Mouse (Mus musculus) forebrain, postnatal 0 days (tissue): ENCODE measurements around the gene Hspa12b. TPM values are rescaled to one million over a fixed set of nuclear protein-coding genes. Genes with fewer than 3 reads are reported as not detected.

Source experiments
- ATAC-seq: fragments of 200-750 bp; cut with Nextera tagmentation; 2 replicates; pipeline ENCODE4 v1.8.0; 2017; ENCODE audit warnings: mild to moderate bottlenecking, moderate library complexity
- DNase-seq: peaks from one replicate; pipeline ENCODE4 v3.0.0-alpha.2; 2015
- H3K27ac ChIP-seq: fragments of 300-500 bp; sonication (generic); 2 replicates; pipeline ENCODE4 v1.5.1; 2014; ENCODE audit warnings: low read depth, mild to moderate bottlenecking, antibody characterized with exemption, low read length, moderate library complexity, mixed read lengths
- H3K27me3 ChIP-seq: fragments of 300-500 bp; sonication (generic); 2 replicates; pipeline ENCODE4 v1.6.1; 2014; ENCODE audit warnings: mild to moderate bottlenecking, low read length, mixed read lengths; ENCODE audit not compliant: insufficient read depth
- H3K36me3 ChIP-seq: fragments of 300-500 bp; sonication (generic); 2 replicates; pipeline ENCODE4 v1.6.1; 2014; ENCODE audit warnings: mild to moderate bottlenecking, moderate library complexity; ENCODE audit not compliant: insufficient read depth
- H3K4me1 ChIP-seq: fragments of 300-500 bp; sonication (generic); 2 replicates; pipeline ENCODE4 v1.6.1; 2014; ENCODE audit warnings: antibody characterized with exemption; ENCODE audit not compliant: insufficient read depth
- H3K4me2 ChIP-seq: fragments of 300-500 bp; sonication (generic); 2 replicates; pipeline ENCODE4 v1.6.1; 2014; ENCODE audit warnings: low read depth, mild to moderate bottlenecking, moderate library complexity
- H3K4me3 ChIP-seq: fragments of 300-500 bp; sonication (generic); 2 replicates; pipeline ENCODE4 v1.5.1; 2014; ENCODE audit warnings: low read depth, low read length, mixed read lengths
- H3K9ac ChIP-seq: fragments of 300-500 bp; sonication (generic); 2 replicates; pipeline ENCODE4 v1.6.1; 2014; ENCODE audit warnings: mild to moderate bottlenecking
- H3K9me3 ChIP-seq: fragments of 300-500 bp; sonication (generic); 2 replicates; pipeline ENCODE4 v1.6.1; 2016; ENCODE audit warnings: low read length
- CTCF ChIP-seq: sonication (generic); IDR thresholded peaks from 2 replicates; pipeline ENCODE4 v1.5.1; 2016; ENCODE audit warnings: antibody characterized with exemption, control low read depth, low read depth
- WGBS: fragments of 180-500 bp; shearing (Covaris S2); extraction: QIAGEN DNeasy Blood & Tissue Kit; methylation state at CpG from one replicate; pipeline ENCODE4 v1.1.7; 2014; 5-methylcytosine and 5-hydroxymethylcytosine counted together
- polyA plus RNA-seq: library from polyadenylated mRNA; unstranded; fragments of >200 nt; fragmentation: Nextera tagmentation; extraction: Ambion mirVana; gene quantifications from 2 replicates; pipeline ENCODE4 v1.2.1, GENCODE M21; 2015
- total RNA-seq: library from RNA; depleted of rRNA; stranded (reverse); fragments of >200 nt; gene quantifications from 2 replicates; pipeline ENCODE4 v1.2.3, GENCODE M21; 2014

The Hspa12b gene
- total and polyA plus RNA-seq, 2 experiments from 2014 or later = 2.2 to 5.3 TPM

- H3K27me3 ChIP-seq = no peaks in the 10 kb centered on the region
- H3K36me3 ChIP-seq = peaks cover 39% of the 10 kb centered on the region
- H3K4me3 ChIP-seq = no peak overlapping the region
- H3K27ac ChIP-seq = no peak overlapping the region
- no peaks in the 10 kb centered on the region for H3K4me1 ChIP-seq
- H3K9me3 ChIP-seq = no peaks in the 10 kb centered on the region
- no peak overlapping the region for H3K4me2 ChIP-seq
- peak; percentile 38; the same call in 1 of the 2 replicates for ATAC-seq
- DNase-seq = peak; percentile 26
- H3K9ac ChIP-seq = no peak overlapping the region
- TF ChIP-seq CTCF = peak; percentile 67
- whole genome bisulfite sequencing = 39% methylated on average over 18 of the region's 18 CpGs
Measured at GRCm38 (mm10) chr2:131142592-131142991, 15.5 kb downstream of the Hspa12b start.

DNA sequence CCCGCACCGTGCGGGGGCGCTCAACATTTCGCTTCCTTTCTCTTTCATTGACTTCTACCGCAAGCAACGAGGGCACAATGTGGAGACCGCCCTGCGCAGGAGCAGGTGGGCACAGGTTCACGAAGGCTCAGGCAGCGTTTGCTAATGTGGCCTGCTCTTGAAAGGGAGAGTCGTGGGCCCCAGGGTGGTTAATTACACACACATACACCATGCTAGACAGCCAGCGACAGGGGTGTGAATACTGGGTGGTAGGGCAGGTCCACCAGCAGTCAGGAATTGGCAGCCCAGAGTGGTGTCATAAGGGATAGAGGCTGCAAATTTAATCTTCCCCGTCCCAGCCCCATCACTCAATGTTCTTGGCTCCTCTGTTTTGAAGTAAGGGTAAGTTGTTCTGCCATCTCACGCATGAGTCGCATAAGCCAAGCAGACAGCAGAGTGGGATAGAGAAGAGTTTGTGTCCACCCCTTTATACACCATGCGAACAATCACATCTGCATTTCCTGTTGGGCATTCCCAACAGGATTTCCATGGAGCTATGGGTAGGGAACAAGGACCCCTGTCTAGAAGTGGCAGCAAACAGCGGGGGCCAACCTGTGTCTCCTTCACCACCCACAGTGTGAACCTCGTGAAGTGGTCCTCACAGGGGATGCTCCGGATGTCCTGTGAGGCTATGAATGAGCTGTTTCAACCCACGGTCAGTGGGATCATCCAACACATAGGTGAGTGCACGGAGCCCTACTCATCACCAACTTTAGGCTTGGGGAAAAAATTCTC, 16.1 kb downstream of the Hspa12b start:
- Histone ChIP-seq H3K4me3 (no peak overlapping the region), H3K4me1 (no peaks in the 10 kb centered on the region), H3K9ac (no peak overlapping the region), H3K36me3 (peaks cover 45% of the 10 kb centered on the region), H3K27me3 (no peaks in the 10 kb centered on the region), H3K27ac (no peak overlapping the region), H3K4me2 (no peak overlapping the region), H3K9me3 (no peaks in the 10 kb centered on the region)
- ATAC-seq (no peak), DNase-seq (no peak)
- 65% methylated on average over 22 of the region's 22 CpGs for WGBS
- no peak for TF ChIP-seq CTCF

GRCm38 (mm10) chr2:131145121-131145520, 18.0 kb downstream of the Hspa12b start:
- WGBS = 79% methylated on average over 13 of the region's 13 CpGs
- Histone ChIP-seq H3K27ac (no peak overlapping the region), H3K36me3 (peaks cover 62% of the 10 kb centered on the region), H3K4me3 (no peak overlapping the region), H3K9me3 (no peaks in the 10 kb centered on the region), H3K9ac (no peak overlapping the region), H3K4me1 (no peaks in the 10 kb centered on the region), H3K4me2 (no peak overlapping the region), H3K27me3 (no peaks in the 10 kb centered on the region)
- DNase-seq (no peak), ATAC-seq (no peak)
- TF ChIP-seq CTCF = no peak

DNA sequence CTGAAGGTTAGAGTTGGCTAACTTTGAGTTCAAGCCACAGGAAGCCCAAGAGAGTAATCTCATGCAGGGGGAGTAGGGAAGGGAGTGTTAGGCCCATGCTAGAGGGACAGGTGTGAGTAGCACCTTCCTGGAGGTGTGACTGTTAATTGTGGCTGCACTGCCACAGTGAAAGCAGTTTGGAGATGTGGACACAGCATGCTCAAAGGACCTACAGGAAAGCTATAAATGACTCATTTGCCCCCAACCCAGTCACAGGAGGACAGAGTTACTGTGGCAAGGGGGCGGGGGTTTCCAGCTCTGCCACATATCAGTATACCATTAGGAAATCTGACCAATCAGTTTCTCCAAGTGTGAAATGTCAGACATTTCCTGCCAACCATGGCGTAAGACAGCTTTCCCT, 18.5 kb downstream of the Hspa12b start:
- 94% methylated on average over 2 of the region's 2 CpGs for WGBS
- H3K27ac ChIP-seq = no peak overlapping the region
- peaks cover 66% of the 10 kb centered on the region for H3K36me3 ChIP-seq
- no peak overlapping the region for H3K4me3 ChIP-seq
- DNase-seq (no peak), ATAC-seq (no peak)
- no peaks in the 10 kb centered on the region for H3K9me3 ChIP-seq
- no peaks in the 10 kb centered on the region for H3K4me1 ChIP-seq
- H3K9ac ChIP-seq = no peak overlapping the region
- H3K4me2 ChIP-seq = no peak overlapping the region
- no peak for TF ChIP-seq CTCF
- no peaks in the 10 kb centered on the region for H3K27me3 ChIP-seq

- DNase-seq (no peak), ATAC-seq (no peak)
- Histone ChIP-seq H3K27ac (no peak overlapping the region), H3K4me3 (no peak overlapping the region), H3K36me3 (peaks cover 75% of the 10 kb centered on the region), H3K9me3 (no peaks in the 10 kb centered on the region), H3K4me2 (no peak overlapping the region), H3K4me1 (no peaks in the 10 kb centered on the region), H3K9ac (no peak overlapping the region), H3K27me3 (no peaks in the 10 kb centered on the region)
- TF ChIP-seq CTCF = no peak
- WGBS = 93% methylated on average over 21 of the region's 21 CpGs
Measured at GRCm38 (mm10) chr2:131146193-131147042, 19.3 kb downstream of the Hspa12b start.

- no peak for TF ChIP-seq CTCF
- DNase-seq (no peak), ATAC-seq (no peak)
- H3K27ac ChIP-seq = no peak overlapping the region
- H3K36me3 ChIP-seq = peaks cover 79% of the 10 kb centered on the region
- no peaks in the 10 kb centered on the region for H3K4me1 ChIP-seq
- no peak overlapping the region for H3K4me2 ChIP-seq
- no peaks in the 10 kb centered on the region for H3K9me3 ChIP-seq
- H3K9ac ChIP-seq = no peak overlapping the region
- WGBS = 96% methylated on average over 8 of the region's 8 CpGs
- H3K4me3 ChIP-seq = no peak overlapping the region
- no peaks in the 10 kb centered on the region for H3K27me3 ChIP-seq
Measured at GRCm38 (mm10) chr2:131147043-131147365, 19.9 kb downstream of the Hspa12b start.
